Mouse (Mus musculus): ENCODE results near the gene Gm20388. TPM values are rescaled to one million over a fixed set of nuclear protein-coding genes. Genes with fewer than 3 reads are reported as not detected.

Gm20388 gene
- polyA plus RNA-seq, 1 experiment, result 49.7 TPM

DNA sequence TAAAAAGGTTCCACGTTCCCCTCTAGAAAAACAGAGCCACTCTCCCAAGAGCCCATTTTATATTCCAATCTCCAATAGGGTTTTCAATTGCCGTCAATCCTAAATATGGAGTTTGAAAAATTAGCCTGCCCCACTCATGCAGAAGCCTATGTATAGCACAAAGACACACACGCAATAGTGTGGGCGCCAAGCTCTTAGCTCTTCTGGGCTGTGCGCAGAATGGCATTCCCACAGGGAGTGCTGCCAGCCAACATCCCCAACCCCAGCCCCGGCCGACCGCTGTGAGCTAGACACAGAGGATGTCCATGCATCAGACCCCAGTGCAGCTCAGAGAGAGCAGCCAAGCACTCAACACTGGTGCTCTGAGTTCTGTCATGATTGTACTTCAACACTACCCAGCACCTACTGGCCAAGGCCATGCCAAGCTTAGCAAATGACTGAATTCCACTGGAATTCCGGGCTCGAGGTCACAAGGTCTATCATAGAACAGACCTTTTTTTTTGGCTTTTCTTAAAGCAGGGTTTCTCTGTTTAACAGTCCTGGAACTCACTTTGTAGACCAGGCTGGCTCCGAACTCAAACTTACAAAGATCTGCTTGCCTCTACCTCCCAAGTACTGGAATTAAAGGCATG lies 1899.0 kb downstream of the Gm20388 start:
- TF ChIP-seq CTCF (conservative IDR thresholded peaks at IDR 0.05; ENCODE audit: insufficient read depth, insufficient read length, low read depth, low read length) (no peak), POLR2A (IDR thresholded peaks at IDR 0.05; ENCODE audit: low read depth, low read length) (no peak)
- Histone ChIP-seq H3K4me1 (ENCODE audit: control insufficient read depth, insufficient read depth, low read length) (no peaks in the 10 kb centered on the region), H3K4me3 (ENCODE audit: insufficient read depth, low read depth, low read length) (no peak overlapping the region), H3K27ac (ENCODE audit: insufficient read depth, low read depth, low read length) (no peak overlapping the region), H3K36me3 (ENCODE audit: control insufficient read depth, insufficient read depth, low read length) (no peaks in the 10 kb centered on the region), H3K27me3 (replicated peaks; ENCODE audit: control insufficient read depth, insufficient read depth, low read length) (no peaks in the 10 kb centered on the region)
- DNase-seq, result no peak
- WGBS, result 92% methylated on average over 11 of the region's 11 CpGs

DNA sequence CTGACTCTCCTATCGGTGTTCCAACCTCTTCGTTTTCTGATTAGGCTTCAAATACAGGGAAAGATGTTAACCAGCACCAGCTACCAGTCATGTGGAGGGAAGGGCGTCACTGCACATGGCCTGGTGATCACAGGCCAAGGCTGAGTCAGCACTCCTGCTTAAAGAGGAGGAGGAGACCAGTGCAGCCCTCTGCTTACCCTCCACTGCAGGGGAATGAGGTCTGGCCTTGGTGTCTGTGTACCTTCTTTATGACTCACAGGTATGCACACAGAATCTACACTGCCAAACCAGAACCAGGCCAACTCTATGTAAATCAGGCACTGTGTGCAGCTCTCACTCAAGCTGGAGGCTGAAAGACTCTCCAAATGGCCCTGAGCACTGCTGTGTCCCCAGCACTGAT lies 1900.9 kb downstream of the Gm20388 start:
- WGBS, result 84% methylated on average over 3 of the region's 3 CpGs

DNA sequence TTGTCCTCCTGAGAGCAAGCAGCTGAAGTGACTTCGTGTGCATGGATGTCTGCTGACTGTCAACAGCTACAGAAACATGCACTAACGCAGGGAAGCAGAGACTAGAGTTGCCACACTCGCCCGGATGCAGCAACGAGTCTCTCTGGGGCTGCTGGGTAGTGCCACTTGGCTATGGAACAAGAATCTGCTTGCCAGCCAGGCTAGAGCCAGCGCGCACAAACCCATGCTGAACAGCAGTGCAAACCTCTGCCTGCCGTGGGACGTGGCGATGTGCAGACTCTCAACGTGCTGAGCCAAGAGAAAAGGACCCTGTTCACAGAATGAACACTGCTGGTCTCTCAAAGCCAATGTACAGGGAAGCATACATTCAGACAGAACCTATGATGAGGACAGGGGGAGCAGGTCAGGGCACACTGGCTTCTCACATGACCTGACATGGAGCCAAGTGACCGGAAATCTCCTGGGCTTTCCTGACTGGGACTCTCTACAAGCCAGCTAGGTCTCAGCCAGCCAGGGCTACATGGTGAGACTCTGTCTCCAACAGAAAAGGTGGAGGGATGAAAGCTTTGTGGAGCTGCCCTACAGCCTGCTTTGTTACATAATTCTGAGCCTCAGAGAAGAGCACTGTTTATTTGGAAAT lies 1901.4 kb downstream of the Gm20388 start:
- Histone ChIP-seq H3K27me3 (replicated peaks; ENCODE audit: control insufficient read depth, insufficient read depth, low read length) (no peaks in the 10 kb centered on the region), H3K36me3 (ENCODE audit: control insufficient read depth, insufficient read depth, low read length) (no peaks in the 10 kb centered on the region), H3K4me1 (ENCODE audit: control insufficient read depth, insufficient read depth, low read length) (no peaks in the 10 kb centered on the region), H3K27ac (ENCODE audit: insufficient read depth, low read depth, low read length) (no peak overlapping the region), H3K4me3 (ENCODE audit: insufficient read depth, low read depth, low read length) (no peak overlapping the region)
- TF ChIP-seq POLR2A (IDR thresholded peaks at IDR 0.05; ENCODE audit: low read depth, low read length), result no peak
- no peak for TF ChIP-seq CTCF (conservative IDR thresholded peaks at IDR 0.05; ENCODE audit: insufficient read depth, insufficient read length, low read depth, low read length)
- WGBS, result 92% methylated on average over 12 of the region's 12 CpGs
- DNase-seq, result no peak

More for the DNA sequence above, 1900.9 kb downstream of the Gm20388 start:
- Histone ChIP-seq H3K36me3 (ENCODE audit: control insufficient read depth, insufficient read depth, low read length) (no peaks in the 10 kb centered on the region), H3K27me3 (replicated peaks; ENCODE audit: control insufficient read depth, insufficient read depth, low read length) (no peaks in the 10 kb centered on the region), H3K4me3 (ENCODE audit: insufficient read depth, low read depth, low read length) (no peak overlapping the region), H3K4me1 (ENCODE audit: control insufficient read depth, insufficient read depth, low read length) (no peaks in the 10 kb centered on the region), H3K27ac (ENCODE audit: insufficient read depth, low read depth, low read length) (no peak overlapping the region)
- DNase-seq, result no peak
- TF ChIP-seq CTCF (conservative IDR thresholded peaks at IDR 0.05; ENCODE audit: insufficient read depth, insufficient read length, low read depth, low read length) (no peak), POLR2A (IDR thresholded peaks at IDR 0.05; ENCODE audit: low read depth, low read length) (no peak)

DNA sequence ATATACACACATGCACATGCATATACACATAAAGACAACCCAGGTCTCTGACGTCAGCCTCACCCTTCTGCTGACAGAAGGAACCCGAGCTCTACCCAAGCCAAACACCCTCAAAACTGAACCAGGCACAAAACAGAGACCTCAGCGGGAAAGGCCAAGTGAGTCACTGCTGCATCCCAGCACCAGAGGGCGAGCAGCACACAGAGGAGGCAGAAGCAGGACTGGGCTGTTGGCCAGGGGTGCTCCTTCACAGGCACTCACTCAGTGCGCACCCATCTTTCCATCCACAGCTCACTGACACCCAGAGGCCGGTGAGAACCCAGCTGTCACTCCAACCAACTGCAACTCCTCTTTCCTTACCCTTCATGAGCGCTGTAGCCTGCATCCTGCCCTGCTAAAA lies 1907.6 kb downstream of the Gm20388 start:
- TF ChIP-seq POLR2A (IDR thresholded peaks at IDR 0.05; ENCODE audit: low read depth, low read length), result no peak
- no peak for TF ChIP-seq CTCF (conservative IDR thresholded peaks at IDR 0.05; ENCODE audit: insufficient read depth, insufficient read length, low read depth, low read length)
- Histone ChIP-seq H3K4me1 (ENCODE audit: control insufficient read depth, insufficient read depth, low read length) (no peaks in the 10 kb centered on the region), H3K36me3 (ENCODE audit: control insufficient read depth, insufficient read depth, low read length) (no peaks in the 10 kb centered on the region), H3K27ac (ENCODE audit: insufficient read depth, low read depth, low read length) (no peak overlapping the region), H3K4me3 (ENCODE audit: insufficient read depth, low read depth, low read length) (no peak overlapping the region), H3K27me3 (replicated peaks; ENCODE audit: control insufficient read depth, insufficient read depth, low read length) (no peaks in the 10 kb centered on the region)
- 80% methylated on average over 7 of the region's 7 CpGs for WGBS
- DNase-seq, result no peak

DNA sequence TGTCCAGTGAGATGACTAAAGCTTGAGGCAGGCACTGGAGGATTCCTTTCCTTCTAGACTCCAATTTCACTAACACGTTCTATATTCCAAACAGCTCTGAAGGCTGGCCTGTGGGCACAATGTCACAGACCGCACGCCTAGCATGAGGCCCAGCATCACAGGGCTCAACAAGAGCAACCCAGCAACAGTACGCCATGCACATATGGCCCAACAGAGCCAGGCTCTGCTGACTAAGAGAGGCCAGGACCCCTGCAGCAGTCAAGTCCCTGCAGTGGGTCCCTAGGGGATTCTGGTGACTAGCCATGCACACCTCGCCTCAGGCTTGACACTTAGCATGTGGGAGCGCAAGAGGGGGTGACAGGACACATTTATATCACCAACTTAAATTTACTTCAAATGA lies 1910.2 kb downstream of the Gm20388 start:
- TF ChIP-seq CTCF (conservative IDR thresholded peaks at IDR 0.05; ENCODE audit: insufficient read depth, insufficient read length, low read depth, low read length) (no peak), POLR2A (IDR thresholded peaks at IDR 0.05; ENCODE audit: low read depth, low read length) (no peak)
- WGBS, result 85% methylated on average over 6 of the region's 6 CpGs

DNA sequence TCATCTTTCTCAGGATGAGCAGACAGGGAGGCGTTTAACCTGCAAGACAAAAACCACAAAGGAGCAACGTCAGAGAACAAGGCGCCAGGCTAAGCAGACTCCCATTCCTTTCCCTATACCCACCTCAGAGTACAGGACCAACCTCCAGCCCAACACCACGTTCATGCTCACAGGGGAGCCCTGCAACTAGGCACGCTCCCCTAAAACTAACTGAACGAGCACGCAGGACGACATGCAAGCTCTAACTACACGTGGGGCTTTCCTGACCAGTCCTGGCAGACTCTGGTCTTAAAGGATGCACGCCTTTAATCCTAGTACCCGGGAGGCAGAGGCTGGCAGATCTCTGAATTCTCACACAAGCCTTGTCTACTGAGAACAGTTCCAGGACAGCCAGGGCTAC lies 1910.7 kb downstream of the Gm20388 start:
- Histone ChIP-seq H3K4me3 (ENCODE audit: insufficient read depth, low read depth, low read length) (no peak overlapping the region), H3K27ac (ENCODE audit: insufficient read depth, low read depth, low read length) (no peak overlapping the region), H3K27me3 (replicated peaks; ENCODE audit: control insufficient read depth, insufficient read depth, low read length) (no peaks in the 10 kb centered on the region), H3K36me3 (ENCODE audit: control insufficient read depth, insufficient read depth, low read length) (no peaks in the 10 kb centered on the region), H3K4me1 (ENCODE audit: control insufficient read depth, insufficient read depth, low read length) (no peaks in the 10 kb centered on the region)
- WGBS, result 79% methylated on average over 11 of the region's 11 CpGs
- DNase-seq, result no peak
- TF ChIP-seq CTCF (conservative IDR thresholded peaks at IDR 0.05; ENCODE audit: insufficient read depth, insufficient read length, low read depth, low read length), result no peak
- TF ChIP-seq POLR2A (IDR thresholded peaks at IDR 0.05; ENCODE audit: low read depth, low read length), result no peak

More for the DNA sequence above, 1910.2 kb downstream of the Gm20388 start:
- H3K27ac ChIP-seq (ENCODE audit: insufficient read depth, low read depth, low read length), result no peak overlapping the region
- no peaks in the 10 kb centered on the region for H3K27me3 ChIP-seq (replicated peaks; ENCODE audit: control insufficient read depth, insufficient read depth, low read length)
- H3K4me3 ChIP-seq (ENCODE audit: insufficient read depth, low read depth, low read length), result no peak overlapping the region
- no peaks in the 10 kb centered on the region for H3K36me3 ChIP-seq (ENCODE audit: control insufficient read depth, insufficient read depth, low read length)
- no peak for DNase-seq
- H3K4me1 ChIP-seq (ENCODE audit: control insufficient read depth, insufficient read depth, low read length), result no peaks in the 10 kb centered on the region

DNA sequence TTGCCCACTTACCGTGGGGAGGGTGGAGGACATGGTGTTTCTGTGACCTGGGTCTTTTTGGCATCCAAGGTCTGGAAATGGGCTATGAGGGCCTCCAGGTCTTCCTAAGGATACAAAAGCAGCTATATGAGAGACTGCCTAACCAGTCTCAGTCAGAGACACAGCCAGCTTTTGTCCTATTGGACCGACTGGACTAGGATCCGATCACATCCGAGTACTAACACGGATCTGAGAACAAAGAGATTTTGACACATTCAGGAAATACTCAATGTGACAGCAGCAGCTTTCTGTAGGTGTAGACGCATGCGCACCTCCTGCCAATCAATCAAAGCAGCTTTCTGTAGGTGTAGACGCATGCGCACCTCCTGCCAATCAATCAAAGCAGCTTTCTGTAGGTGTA lies 1911.1 kb downstream of the Gm20388 start:
- WGBS, result 83% methylated on average over 9 of the region's 9 CpGs
- Histone ChIP-seq H3K27ac (ENCODE audit: insufficient read depth, low read depth, low read length) (no peak overlapping the region), H3K27me3 (replicated peaks; ENCODE audit: control insufficient read depth, insufficient read depth, low read length) (no peaks in the 10 kb centered on the region), H3K36me3 (ENCODE audit: control insufficient read depth, insufficient read depth, low read length) (no peaks in the 10 kb centered on the region), H3K4me1 (ENCODE audit: control insufficient read depth, insufficient read depth, low read length) (no peaks in the 10 kb centered on the region), H3K4me3 (ENCODE audit: insufficient read depth, low read depth, low read length) (no peak overlapping the region)
- TF ChIP-seq POLR2A (IDR thresholded peaks at IDR 0.05; ENCODE audit: low read depth, low read length) (no peak), CTCF (conservative IDR thresholded peaks at IDR 0.05; ENCODE audit: insufficient read depth, insufficient read length, low read depth, low read length) (no peak)
- DNase-seq, result no peak

All from kidney, adult 2 months (tissue).